Mouse (Mus musculus): ENCODE results near the gene Slitrk5.

DNA sequence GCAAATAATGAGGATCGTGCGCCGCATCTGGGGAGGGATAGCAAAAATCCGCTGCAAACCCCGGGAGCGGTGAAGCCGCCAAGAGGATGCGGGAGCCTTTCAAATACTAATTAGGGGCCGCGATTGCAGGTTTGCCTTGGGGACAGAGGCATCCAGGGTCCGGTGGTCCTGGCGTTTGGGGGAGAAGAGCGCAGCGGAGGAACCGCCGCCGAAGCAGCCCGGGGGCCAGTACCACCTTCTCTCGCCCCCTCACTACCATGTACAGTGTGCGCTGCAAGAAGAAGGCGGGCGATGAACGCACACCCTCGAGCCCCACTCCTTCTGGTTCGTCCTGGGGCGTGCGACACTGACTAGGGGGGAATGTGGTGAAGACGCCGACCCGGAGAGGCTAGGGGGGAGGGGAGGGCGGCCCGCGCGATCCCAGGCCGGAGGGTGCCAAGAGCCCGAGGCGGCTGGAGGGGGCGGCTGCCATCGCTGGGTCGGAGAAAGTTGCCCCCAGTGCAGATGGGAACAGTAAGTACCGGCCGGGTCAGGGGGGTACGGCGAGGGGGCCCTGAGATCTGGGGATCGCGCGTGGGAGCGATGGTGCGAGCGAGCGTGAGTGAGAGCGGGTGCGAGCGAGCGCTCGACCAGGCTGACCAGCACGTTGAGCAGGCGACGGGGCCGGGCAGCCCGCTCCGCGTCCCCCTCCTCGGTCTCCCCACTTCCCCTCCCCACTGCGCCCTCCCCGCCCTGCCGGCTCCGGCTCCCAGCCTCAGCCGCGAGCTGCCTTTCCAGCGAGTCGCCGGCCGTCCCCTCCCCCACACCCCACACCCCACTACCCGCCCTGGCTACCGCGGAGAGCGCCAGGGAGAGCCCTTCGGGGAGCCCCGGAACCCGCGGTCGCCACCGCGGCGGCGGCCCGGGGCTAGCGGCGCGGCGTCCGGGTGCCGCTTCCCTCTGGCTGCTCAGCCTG, 591 bp downstream of the Slitrk5 start:
- TF ChIP-seq POLR2A (IDR thresholded peaks at IDR 0.05; ENCODE audit: low read depth, low read length) (no peak), CTCF (IDR thresholded peaks at IDR 0.05; ENCODE audit: extremely low read depth, insufficient read length, insufficient replicate concordance, low read depth, low read length) (no peak)
